Mouse (Mus musculus): Measurements from ENCODE around the gene Ucn2.

- TF ChIP-seq CTCF (IDR thresholded peaks at IDR 0.05; ENCODE audit: low read depth, low read length), result no peak
- no peak for TF ChIP-seq GATA1 (IDR thresholded peaks at IDR 0.05; ENCODE audit: borderline replicate concordance, low read length)
- TF ChIP-seq TAL1 (conservative IDR thresholded peaks at IDR 0.05; ENCODE audit: low read depth, low read length), result no peak
- no peak for TF ChIP-seq POLR2AphosphoS5 (IDR thresholded peaks at IDR 0.05; ENCODE audit: insufficient replicate concordance, low read depth, low read length)
Observed at GRCm38 (mm10) chr9:109007025-109007780, 21.4 kb downstream of the Ucn2 start.
